Mouse (Mus musculus) ES-E14 (cell line): ENCODE measurements around the gene E030018B13Rik. TPM values are rescaled to one million over a fixed set of nuclear protein-coding genes. Genes with fewer than 3 reads are reported as not detected.

Experiments used
- DNase-seq: peaks from one replicate; pipeline ENCODE4 v3.0.0-alpha.2; 2013; ENCODE audit warnings: low read depth, low spot score
- H3K27ac ChIP-seq: 2 replicates; pipeline ENCODE4 v1.5.1; 2012; ENCODE audit warnings: low read depth, mild to moderate bottlenecking, low read length, moderate library complexity, mixed read lengths; ENCODE audit not compliant: poor library complexity, insufficient read depth, severe bottlenecking
- H3K36me3 ChIP-seq: 2 replicates; pipeline ENCODE4 v1.6.1; 2012; ENCODE audit warnings: mild to moderate bottlenecking, low read length, moderate library complexity, mixed read lengths; ENCODE audit not compliant: control insufficient read depth, poor library complexity, insufficient read depth, severe bottlenecking
- H3K4me1 ChIP-seq, 2 experiments: fragments of 150-350 bp in 1 of 2; sonication (generic) in 1 of 2; 2 replicates each; pipeline ENCODE4 v1.6.1; 2012; ENCODE audit warnings: low read length in 2 of 2, mild to moderate bottlenecking in 1 of 2, mixed read lengths in 1 of 2; ENCODE audit not compliant: control insufficient read depth in 2 of 2, insufficient read depth in 2 of 2, poor library complexity in 1 of 2
- H3K4me3 ChIP-seq, 2 experiments: fragments of 150-350 bp in 1 of 2; sonication (generic) in 1 of 2; 2 replicates each; pipeline ENCODE4 v1.5.1; 2012; ENCODE audit warnings: low read length in 2 of 2, low read depth in 1 of 2, mild to moderate bottlenecking in 1 of 2, mixed read lengths in 1 of 2; ENCODE audit not compliant: insufficient read depth in 1 of 2, poor library complexity in 1 of 2, severe bottlenecking in 1 of 2
- H3K9ac ChIP-seq: 2 replicates; pipeline ENCODE4 v1.6.1; 2012; ENCODE audit warnings: low read depth, mild to moderate bottlenecking, low read length, mixed read lengths; ENCODE audit not compliant: poor library complexity, insufficient read depth, severe bottlenecking
- H3K9me3 ChIP-seq: fragments of 150-350 bp; sonication (generic); 2 replicates; pipeline ENCODE4 v1.6.1; 2012; ENCODE audit warnings: low read depth, mild to moderate bottlenecking, low read length; ENCODE audit not compliant: control insufficient read depth, insufficient read depth
- CHD2 ChIP-seq: IDR thresholded peaks from 2 replicates; pipeline ENCODE4 v1.6.1; 2014; ENCODE audit warnings: mild to moderate bottlenecking, low read depth, low read length, inconsistent platforms
- HCFC1 ChIP-seq: IDR thresholded peaks from 2 replicates; pipeline ENCODE4 v1.6.1; 2012; ENCODE audit warnings: low read length, inconsistent platforms, borderline replicate concordance; ENCODE audit not compliant: insufficient read depth
- MAFK ChIP-seq: IDR thresholded peaks from 2 replicates; pipeline ENCODE4 v1.6.1; 2014; ENCODE audit warnings: mild to moderate bottlenecking, low read depth, low read length, inconsistent platforms; ENCODE audit not compliant: insufficient read depth
- ZC3H11A ChIP-seq: IDR thresholded peaks from 2 replicates; pipeline ENCODE4 v1.6.1; 2012; ENCODE audit warnings: low read depth, mild to moderate bottlenecking, inconsistent platforms, low read length, borderline replicate concordance
- ZNF384 ChIP-seq: IDR thresholded peaks from 2 replicates; pipeline ENCODE4 v1.6.1; 2012; ENCODE audit warnings: low read depth, low read length, inconsistent platforms
- in situ Hi-C, 2 experiments: fragments of 600-800 bp; cut with MboI; formaldehyde crosslinking; loops; one replicate each; pipeline ENCODE4 v1.15.1; 2025; ENCODE audit warnings: low sequenced_read_pairs in 2 of 2, inconsistent platforms in 1 of 2; ENCODE audit not compliant: unreplicated experiment in 2 of 2
- total RNA-seq: library from RNA; depleted of rRNA; stranded (reverse); fragments of 300-350 nt; gene quantifications from 2 replicates; pipeline ENCODE4 v1.2.3, GENCODE M21; 2012

E030018B13Rik gene
- total RNA-seq, 1 experiment, result not detected

DNA sequence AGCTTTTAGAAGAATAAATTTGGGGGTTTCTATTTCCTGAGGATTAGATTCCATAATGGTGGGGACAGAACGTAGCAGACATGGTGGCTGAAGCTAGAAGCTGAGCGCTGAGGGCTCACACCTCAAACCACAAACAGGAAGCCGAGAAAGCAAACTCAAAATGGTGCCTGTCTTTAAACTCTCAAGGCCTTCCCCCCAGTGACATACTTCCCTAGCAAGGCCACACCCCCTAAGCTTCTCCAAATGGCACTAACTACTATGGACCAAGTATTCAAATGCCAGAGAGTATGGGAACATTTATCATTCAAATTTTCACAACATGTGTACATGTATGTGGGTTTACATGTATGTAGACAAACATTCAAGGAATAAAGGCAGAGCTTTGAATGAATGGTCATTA is 13.5 kb downstream of the E030018B13Rik start:
- H3K36me3 ChIP-seq, result peaks cover 8% of the 10 kb centered on the region; the same call in 1 of the 2 replicates
- H3K4me3 ChIP-seq, result no peak overlapping the region
- no peaks in the 10 kb centered on the region for H3K9me3 ChIP-seq
- DNase-seq, result no peak
- no peak for TF ChIP-seq CHD2
- TF ChIP-seq HCFC1, result no peak
- TF ChIP-seq MAFK, result no peak
- no peak for TF ChIP-seq ZC3H11A
- TF ChIP-seq ZNF384, result no peak
- in situ Hi-C loops, result no loop called here
- H3K4me1 ChIP-seq, result peaks cover 6 to 33% of the 10 kb centered on the region in 2 experiments
- no peak overlapping the region for H3K9ac ChIP-seq
- H3K27ac ChIP-seq, result no peak overlapping the region

DNA sequence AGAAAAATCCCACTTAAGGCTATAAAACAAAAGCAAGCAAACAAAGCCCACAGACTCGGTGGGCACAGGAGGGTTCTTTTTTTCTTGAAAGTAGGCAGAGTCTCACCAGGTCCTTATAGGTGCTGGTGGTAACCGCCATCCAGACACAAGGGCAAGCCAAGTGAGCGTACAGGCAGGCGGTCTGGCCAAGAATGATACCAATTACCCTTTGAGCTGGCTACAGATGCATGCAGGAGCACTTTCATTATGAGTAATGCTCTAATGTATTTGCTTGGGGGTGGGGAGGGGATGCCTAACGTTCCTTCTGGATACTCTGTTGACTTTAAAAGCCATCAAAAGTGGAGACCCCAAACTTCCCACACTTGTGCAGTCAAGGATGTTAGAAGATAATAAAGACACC is 14.1 kb downstream of the E030018B13Rik start:
- no peak for DNase-seq
- no peaks in the 10 kb centered on the region for H3K9me3 ChIP-seq
- H3K36me3 ChIP-seq, result peaks cover 8% of the 10 kb centered on the region; the same call in 1 of the 2 replicates
- no peak overlapping the region for H3K9ac ChIP-seq
- no peak overlapping the region for H3K27ac ChIP-seq
- in situ Hi-C loops, result no loop called here
- H3K4me1 ChIP-seq, result peaks cover 6 to 28% of the 10 kb centered on the region in 2 experiments
- TF ChIP-seq ZC3H11A (no peak), ZNF384 (no peak), MAFK (no peak), CHD2 (no peak), HCFC1 (no peak)
- H3K4me3 ChIP-seq, result no peak overlapping the region

DNA sequence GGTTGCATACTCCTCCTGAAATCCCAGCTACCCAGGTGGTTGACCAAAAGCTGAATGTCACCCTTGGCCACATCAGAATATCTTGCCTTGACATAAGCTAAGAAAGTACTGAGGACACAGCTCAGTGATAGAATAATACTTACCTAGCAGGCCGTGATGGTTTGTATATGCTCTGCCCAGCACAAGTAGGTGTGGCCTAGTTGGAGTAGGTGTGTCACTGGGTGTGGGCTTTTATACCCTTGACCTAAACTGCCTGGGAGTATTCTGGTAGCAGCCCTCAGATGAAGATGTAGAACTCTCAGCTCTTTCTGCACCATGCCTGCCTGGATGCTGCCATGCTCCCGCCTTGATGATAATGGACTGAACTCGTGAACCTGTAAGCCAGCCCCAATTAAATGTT is 15.8 kb downstream of the E030018B13Rik start:
- Histone ChIP-seq H3K4me1 (peaks cover 4 to 21% of the 10 kb centered on the region in 2 experiments), H3K36me3 (peaks cover 6% of the 10 kb centered on the region; the same call in 1 of the 2 replicates), H3K9me3 (no peaks in the 10 kb centered on the region), H3K27ac (no peak overlapping the region), H3K9ac (no peak overlapping the region), H3K4me3 (no peak overlapping the region)
- TF ChIP-seq ZC3H11A (no peak), CHD2 (no peak), HCFC1 (no peak), MAFK (no peak), ZNF384 (no peak)
- no peak for DNase-seq
- in situ Hi-C loops, result no loop called here

GRCm38 (mm10) chr7:63933905-63934304 is 17.2 kb downstream of the E030018B13Rik start:
- Histone ChIP-seq H3K9me3 (no peaks in the 10 kb centered on the region), H3K4me1 (peaks cover 4 to 17% of the 10 kb centered on the region in 2 experiments), H3K9ac (no peak overlapping the region), H3K36me3 (peaks cover 6% of the 10 kb centered on the region; the same call in 1 of the 2 replicates), H3K4me3 (no peak overlapping the region), H3K27ac (no peak overlapping the region)
- DNase-seq, result no peak
- no peak for TF ChIP-seq MAFK
- TF ChIP-seq ZC3H11A, result no peak
- TF ChIP-seq HCFC1, result no peak
- no peak for TF ChIP-seq CHD2
- in situ Hi-C loops, result no loop called here

- DNase-seq, result no peak
- TF ChIP-seq ZC3H11A (no peak), MAFK (no peak), HCFC1 (no peak), ZNF384 (no peak), CHD2 (no peak)
- H3K27ac ChIP-seq, result no peak overlapping the region
- no peaks in the 10 kb centered on the region for H3K9me3 ChIP-seq
- in situ Hi-C loops, result no loop called here
- H3K9ac ChIP-seq, result no peak overlapping the region; the same call in 1 of the 2 replicates
- H3K4me3 ChIP-seq, result no peak overlapping the region
- H3K36me3 ChIP-seq, result peaks cover 6% of the 10 kb centered on the region; the same call in 1 of the 2 replicates
- peaks cover 4 to 13% of the 10 kb centered on the region in 2 experiments for H3K4me1 ChIP-seq
These were observed 17.9 kb downstream of the E030018B13Rik start for GRCm38 (mm10) chr7:63934530-63934929.
